Mouse (Mus musculus): Measurements from ENCODE around the gene E2f1.
A peak's percentile ranks its signal among the peaks of the same experiment; 100 is the strongest.

The E2f1 gene

DNA sequence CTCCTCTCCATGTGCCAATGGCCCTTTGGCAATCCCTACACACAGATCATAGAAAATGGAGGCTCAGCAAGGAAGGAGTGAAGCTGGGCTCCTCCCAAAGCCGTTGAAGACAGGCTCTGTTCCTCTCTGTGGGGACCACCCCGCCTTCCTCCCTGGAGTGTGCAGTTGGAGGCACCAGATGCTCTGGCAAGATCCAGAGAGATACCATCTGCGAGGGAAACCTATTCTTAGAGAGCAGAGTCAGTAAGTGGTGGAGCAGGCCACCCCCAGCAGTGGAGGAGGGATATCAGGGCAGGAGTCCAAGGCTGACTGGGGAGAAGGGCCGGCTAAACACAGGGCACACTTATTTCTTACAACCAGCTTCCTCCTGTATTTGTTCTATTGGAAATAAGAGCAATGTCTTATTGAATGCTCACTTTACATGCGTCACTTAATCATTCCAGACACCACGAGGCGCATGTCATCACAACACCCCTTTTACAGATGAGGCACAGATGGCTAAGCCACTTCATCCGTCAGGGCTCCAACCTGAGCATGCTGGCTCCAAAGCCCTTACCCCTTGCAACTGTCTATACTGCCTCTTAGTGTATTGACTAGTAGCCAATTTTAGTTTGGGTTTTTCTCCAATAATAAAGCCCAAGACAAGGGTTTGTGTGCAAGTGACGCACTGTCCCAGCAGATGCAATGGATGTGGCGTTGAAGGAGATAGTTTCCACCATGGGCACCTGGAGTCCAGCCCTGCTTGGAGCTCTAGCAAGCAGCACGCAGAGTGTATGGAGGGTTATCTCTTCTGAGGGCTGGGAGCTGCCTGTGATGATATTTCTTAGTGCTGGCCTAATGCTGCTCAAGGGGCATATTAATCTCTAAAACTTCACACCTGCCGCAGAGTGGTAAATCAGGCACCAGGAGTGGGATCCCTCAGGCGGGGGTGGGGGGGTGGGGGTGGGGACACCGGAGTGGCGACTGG, 14.5 kb upstream of the E2f1 start:
- DNase-seq (ENCODE audit: low spot score in 2 of 2): peak; percentile 91 to 96

DNA sequence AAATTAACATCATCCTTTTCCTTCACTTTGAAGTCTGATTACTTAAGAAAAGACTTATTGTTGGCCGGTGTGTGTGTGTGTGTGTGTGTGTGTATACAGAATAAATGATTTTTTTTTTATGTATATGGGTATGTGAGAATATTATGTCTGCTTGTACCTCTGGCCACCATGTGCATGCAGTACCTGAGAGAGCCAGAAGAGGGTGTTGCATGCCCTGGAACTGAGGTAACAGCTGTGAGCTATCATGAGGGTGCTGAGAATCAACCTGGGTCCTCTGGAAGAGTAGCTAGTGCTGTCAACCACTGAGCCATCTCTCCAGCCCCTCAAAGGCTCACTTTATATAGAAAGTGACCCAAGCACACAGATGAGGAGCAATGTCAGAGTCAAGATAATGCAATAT, 11.7 kb upstream of the E2f1 start:
- DNase-seq (ENCODE audit: low spot score in 2 of 2): no peak

DNA sequence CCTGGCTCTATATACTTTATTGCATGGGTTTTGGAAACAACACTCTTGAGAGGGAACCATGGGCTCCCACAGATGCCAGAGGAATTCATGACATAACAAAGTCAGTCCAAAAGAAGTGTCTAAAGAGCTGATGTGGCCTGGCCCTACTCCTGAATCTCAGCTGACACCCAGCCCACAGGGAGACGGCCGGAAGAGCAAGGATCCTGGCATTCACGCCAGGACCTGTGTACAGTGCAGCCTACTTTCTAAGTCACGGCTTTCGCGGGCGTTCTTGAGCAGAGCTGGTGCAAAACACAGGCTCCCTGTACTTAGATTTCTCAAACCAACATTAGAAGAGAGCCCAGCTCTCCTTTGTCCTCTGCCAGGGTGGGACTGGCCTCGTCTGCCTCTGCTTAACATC, 10.9 kb upstream of the E2f1 start:
- DNase-seq (ENCODE audit: low spot score in 2 of 2): no peak

DNA sequence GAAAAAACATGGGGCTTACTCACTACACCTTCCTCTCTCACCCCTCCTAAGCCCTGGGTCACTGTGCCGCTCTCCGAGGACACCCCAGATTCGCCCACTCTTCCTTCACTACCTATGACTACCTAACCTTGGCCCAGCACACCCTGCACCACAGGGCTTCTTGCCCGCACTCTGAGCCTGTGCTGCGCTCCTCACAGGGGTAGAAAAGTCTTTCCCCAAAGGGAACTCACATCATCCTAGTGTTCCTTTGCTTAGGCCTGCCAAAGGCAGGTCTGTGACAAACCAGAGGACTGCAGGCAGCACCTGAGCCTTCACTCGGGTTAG, 8.0 kb upstream of the E2f1 start:
- no peak for DNase-seq (ENCODE audit: low spot score in 2 of 2)

DNA sequence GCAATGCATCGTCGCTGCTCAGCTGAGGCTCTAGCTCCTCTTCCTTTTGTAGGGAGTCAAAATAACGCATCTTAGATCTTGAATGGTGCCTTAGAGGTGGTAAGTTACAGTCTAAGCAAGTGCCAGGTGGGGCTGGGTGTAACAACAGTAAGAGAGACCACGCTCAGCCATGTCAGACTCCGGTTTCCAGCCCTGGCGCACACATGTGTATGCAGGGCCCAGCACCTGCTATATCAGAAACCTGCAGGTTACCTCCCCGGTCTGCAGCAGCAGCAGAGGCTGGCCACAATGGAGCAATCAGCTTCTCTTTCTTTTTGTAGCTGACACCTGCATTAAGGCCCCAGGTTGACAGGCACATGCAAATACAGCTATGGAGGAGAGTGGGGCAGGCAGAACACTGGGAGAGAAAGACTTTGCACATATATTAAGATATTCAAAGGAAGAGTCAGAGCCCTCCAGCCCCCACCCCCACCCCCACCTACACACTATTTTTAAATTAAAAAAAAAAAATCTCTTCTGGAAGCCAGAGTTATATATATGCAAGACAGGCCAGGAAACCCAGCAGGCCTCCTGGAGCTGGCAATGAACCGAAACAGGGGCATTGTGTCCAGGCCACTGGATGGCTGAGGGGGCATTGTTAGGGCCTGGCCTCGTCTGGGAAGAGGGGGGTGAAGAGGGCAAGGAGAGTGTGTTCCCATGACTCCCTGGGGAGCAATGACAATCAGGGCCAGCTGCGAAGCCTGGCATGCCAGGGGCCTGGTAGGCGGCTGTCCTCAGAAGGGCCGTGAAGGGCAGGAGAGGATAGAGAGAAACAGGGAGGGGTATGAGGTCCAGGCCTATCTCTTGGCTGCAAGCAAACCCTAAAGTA, 7.4 kb upstream of the E2f1 start:
- DNase-seq (ENCODE audit: low spot score in 2 of 2): no peak

DNA sequence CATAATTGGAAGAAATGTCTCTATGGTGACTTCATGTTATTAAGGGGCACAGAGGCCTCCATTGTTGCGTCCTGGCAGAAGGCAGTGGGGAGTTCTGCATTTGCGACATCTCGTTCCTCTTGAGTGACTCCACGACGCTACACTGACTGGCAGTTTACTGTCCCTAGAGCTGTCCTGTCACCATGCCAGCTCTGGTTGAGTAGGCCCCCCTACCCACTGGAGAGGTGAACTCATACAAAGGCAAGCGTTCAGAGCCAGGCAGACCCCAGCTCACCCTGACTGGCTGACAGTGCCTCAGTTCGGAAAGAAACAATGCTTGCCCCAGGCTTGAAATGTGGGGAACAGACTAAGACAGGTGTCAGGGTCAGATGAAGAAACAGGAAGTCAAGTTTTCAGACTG, 4.6 kb upstream of the E2f1 start:
- DNase-seq (ENCODE audit: low spot score in 2 of 2): no peak

DNA sequence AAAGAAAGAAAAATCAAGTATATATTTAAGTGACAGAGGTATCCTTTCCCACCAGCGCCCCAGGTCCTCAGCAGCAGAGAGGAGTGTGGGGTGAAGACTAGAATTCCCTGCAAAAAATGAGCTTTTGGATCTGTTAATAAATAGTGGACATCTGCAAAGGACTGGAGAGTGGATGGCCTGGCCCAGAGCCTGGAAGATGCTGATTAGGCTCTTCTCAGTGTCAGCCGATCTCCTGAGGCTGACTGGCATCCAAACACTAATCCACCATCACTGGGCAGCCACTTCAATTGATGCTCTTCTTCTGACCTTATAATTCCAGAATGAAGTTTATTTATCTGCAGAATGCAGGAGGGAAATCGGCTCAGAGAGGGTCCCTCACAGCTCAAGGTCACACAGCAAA, 3.3 kb upstream of the E2f1 start:
- DNase-seq (ENCODE audit: low spot score in 2 of 2): no peak

DNA sequence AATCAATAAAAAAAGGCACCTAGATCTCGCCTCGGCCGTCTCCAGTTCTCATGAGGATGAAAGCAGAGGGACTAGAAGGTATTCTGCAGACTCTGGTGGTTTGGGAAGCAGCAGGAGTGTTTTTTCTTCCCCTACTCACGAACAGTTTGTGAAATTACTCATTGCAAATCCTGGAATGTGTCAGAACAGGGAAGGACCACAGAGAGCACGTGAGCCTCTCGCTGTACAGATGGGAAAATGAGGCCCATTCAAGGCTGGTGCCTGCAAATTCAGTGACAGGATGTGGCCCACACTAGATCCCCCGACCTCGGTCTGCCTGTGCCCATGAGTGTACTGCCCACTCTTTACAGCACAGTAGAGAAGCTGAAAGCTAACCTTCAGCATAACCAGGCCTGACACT, 2.3 kb upstream of the E2f1 start:
- no peak for DNase-seq (ENCODE audit: low spot score in 2 of 2)

DNA sequence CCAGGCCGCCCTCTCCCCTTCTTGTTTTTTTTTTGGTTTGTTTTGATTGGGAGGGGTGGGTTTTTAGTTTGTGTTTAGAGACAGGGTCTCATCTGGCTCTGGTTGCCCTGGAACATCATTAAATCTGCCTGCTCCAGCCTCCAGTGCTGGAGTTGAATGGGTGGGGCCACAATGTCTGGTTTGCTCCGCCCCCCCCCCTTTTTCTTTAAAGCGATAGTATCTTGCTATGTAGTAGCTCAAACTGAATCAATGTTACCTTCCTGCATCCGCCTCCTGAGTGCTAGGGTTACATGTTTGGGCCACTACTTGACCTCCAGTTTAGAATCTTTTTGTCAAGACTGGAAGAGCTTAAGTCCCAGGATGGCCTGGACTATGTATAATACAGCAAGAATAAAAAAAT, 1.6 kb upstream of the E2f1 start:
- no peak for DNase-seq (ENCODE audit: low spot score in 2 of 2)

DNA sequence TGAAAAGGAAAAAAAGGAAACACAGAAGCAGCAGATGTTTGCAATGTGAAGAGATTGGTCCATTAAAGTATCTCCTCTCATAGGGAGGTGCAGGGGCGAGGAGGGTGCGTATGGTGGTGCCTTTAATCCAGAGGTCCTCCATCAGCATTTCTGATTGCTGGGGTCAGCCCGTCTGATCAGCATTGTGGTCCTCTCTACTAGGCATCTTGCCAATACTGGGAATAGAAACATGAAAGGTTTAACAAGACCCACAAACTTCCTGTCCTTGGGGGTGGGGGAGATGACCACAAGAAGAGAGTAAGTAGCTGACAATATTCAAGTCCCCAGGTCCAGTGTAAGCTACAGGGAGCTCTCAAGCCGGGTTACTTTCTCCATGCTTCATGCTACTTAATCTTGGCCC, 974 bp upstream of the E2f1 start:
- DNase-seq (ENCODE audit: low spot score in 2 of 2): no peak

DNA sequence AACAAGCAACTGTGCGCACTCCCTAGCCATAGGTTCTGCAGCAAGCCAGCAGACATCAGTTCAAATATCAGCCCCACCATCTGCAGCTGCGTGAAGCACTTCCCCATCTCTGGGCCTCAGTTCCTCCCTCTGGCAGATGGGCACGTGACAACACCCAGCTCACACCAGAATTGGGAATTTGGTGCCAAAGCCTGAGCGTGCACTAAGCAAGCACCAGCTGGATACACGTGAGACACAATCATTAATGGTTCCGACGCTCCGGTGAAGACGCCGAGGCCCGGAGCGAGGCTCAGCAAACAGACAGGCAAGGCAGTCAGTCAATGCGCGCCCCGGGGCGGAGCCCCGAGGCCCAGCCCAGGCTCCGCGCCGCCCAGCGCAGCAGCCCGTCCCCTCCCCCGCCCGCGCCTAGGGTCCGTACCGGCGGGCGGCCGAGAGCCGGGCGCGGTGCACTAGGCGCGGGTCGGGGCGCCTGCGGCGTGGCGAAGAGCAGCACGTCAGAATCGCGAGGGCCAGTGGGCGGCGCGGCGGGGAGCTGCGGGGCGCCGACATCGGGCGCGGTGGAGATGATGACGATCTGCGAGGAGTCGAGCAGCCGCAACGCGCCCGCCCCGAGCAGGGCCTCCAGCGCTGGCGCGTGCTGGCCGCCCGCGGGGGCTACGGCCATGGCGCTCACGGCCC, 482 bp downstream of the E2f1 start:
- DNase-seq (ENCODE audit: low spot score in 2 of 2): peak; percentile 66

DNA sequence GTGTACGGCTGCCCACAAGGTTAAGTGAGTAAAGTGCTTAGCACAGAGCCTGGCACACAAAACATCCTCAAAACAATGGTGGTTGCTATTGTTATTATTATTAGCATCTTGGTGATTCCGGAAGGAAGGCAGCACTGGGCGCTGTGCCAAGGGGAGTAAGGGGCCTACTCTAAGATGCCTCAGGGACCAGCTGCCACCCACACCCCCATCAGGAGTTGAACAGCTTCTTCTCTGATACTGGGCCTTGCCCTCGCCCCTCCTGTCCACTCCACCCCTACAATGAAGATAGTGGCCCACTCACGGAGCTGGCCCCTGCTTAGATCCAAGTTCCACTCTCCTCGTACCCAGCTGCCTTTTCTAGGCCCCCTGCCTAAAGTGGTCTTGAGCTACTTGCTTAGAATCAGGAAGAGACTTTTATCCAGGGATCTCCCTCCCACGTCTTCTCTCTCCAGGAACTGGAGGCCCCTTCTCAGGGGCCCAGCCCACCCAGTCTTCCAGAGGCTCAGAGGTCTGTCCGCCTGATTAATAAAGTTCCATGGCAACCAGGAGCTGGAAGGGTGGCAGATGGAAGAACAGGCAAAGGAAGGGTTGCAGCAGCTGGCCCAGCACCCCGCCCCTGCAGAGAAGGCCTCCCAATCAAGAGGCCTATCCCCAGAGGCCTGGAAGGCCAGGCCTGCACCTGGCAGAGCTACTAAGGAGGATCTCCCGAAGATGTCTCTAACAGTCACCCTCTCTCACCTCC, 1.2 kb downstream of the E2f1 start:
- DNase-seq (ENCODE audit: low spot score in 2 of 2): no peak

DNA sequence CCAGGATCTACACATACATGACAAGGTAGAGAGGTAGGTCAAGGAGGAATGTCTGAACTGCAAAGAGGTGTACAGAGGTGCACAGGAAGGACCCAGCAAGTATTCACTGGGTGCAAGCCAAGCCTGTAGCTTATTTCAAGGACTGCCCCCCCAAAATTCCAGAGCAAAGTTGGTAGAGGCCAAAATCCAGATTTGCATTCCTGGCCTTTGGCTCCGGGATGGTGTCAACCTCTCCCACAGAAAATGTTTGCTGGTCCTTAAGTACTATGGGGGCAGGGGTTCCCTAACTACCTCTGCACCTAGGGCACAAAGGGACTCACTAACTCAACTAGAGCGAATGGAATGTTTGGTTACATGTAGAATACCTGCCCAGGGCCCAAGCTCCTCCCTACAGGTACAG, 1.9 kb downstream of the E2f1 start:
- no peak for DNase-seq (ENCODE audit: low spot score in 2 of 2)

DNA sequence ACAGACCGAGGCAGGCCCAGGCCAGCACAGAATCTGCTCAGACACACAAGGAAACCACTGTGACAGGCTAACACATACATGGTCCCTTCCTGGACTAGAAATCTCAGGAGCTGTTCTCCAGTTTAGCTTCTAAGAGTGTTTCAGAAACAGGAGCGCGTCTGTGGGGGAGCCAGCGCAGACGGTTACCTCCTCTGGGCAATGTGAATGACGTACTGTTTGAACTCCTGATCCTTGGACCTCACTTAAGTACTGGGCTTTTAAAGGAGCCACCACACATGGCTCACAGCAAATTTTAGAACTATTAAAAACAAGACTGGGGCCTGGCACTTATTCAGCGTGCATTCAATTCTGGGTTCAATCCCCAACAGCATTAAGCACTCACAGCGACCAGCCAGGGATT, 3.1 kb downstream of the E2f1 start:
- no peak for DNase-seq (ENCODE audit: low spot score in 2 of 2)

DNA sequence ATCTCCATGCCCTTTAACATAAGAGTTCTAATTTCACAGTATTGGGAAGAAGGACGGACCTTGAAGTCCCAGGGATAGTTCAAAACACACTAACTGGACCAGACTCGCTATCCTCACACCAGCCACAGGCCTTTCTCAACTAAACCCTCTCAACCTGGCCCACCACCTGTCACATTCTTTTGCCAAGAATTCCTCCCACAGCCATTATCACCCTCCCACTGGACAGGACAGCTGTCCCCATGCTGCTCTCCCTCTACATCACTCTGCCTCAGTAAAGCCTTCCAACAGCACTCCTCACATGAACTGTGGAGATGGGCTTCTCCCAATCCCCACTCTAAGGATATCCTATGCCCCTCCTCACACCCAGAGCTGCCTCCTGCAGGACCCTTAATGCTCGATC, 4.1 kb downstream of the E2f1 start:
- DNase-seq (ENCODE audit: low spot score in 2 of 2): peak in 1 of 2 experiments; percentile 56

DNA sequence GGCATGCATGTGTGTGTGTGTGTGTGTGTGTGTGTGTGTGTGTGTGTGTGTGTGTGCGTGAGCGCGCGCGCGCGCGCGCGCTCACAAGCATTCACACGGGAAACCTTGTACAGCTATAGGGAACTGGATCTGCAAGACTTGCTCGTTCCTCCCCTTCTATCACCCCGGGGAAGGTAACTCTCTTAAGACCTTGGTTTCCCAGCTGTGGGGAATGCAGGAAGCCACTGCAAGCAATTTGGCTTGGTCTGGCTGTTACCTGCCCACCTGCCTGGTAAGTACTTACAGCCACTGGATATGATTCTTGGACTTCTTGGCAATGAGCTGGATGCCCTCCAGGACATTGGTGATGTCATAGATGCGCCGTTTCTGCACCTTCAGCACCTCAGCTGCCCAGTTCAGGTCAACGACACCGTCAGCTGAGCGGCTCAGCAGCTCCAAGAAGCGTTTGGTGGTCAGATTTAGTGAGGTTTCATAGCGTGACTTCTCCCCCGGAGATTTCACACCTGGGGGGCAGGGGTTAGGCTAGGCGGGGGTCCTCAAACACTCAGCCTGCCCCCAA, 6.0 kb downstream of the E2f1 start:
- no peak for DNase-seq (ENCODE audit: low spot score in 2 of 2)

DNA sequence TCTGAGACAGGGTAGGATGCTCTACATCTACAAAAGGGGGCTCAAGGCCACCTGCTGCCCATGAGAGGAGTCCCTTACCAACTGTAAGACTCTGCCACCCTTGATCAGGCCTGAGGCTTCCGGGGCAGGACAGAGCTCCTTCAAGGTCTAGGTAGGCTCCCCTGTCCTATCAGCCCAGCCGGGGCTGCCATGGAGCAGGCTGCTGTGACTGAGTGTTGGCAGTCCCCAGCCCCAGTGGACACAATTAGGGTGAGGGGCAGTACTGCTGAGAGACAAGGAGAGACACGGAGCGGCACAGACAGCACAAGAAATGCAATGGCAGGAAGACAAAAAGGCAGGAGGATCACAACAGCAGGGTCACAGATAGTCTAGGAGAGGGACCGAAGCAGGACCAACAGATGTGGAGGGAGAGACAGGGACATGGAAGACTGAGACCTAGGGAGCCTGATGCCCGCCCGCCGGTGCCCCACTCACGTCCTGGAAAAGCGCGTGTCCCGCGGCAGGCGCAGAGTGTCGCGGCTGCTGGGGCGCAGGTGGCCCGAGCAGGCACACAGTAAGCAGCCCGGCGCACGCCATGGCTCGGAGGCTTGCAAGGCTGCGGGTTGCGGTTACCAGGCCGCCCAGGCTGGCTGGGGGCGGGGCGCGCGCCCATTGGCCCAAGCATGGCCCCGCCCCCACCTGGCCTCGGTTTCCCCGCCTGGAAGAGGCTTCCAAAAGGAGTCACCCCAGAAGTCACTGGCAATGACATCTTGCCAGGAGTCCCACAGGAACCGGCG, 11.2 kb downstream of the E2f1 start, which contains the start of gene Necab3:
TSS of gene Necab3 (minus strand) at position 627 of the 776 bp plus-strand sequence.
- peak; percentile 72 to 73 for DNase-seq (ENCODE audit: low spot score in 2 of 2)

DNA sequence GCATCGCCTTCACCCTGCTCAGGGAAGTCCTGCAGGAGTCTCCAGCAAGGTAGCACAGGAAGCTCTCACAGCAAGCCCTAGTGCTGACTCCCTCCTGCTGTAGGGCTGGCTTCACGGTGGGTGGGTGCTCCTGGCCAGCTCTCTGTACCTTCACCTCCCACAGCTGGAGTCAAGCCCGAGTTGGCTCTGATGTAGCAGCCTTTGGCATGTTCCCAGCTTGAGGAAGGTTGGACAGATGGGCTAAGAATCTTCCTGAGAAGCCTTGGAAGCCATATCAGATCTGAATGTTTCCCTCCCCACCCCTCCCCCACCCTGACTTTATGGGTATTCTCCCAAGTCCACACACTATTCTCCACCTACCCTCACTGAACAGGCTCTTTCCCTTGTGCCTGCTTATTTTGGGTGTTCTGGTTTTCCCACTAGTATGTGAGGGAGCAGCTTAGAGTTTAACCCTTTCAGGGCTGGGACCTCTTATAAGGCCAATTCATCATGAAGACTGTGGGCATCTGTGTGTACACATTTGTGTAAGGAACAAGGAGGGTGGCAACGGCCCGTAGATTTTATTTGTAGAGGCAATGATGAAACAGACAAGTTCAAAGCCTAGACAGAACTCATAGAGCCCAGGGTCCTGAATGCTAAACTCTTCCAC, 12.4 kb downstream of the E2f1 start:
- DNase-seq (ENCODE audit: low spot score in 2 of 2): peak; percentile 60 to 61

DNA sequence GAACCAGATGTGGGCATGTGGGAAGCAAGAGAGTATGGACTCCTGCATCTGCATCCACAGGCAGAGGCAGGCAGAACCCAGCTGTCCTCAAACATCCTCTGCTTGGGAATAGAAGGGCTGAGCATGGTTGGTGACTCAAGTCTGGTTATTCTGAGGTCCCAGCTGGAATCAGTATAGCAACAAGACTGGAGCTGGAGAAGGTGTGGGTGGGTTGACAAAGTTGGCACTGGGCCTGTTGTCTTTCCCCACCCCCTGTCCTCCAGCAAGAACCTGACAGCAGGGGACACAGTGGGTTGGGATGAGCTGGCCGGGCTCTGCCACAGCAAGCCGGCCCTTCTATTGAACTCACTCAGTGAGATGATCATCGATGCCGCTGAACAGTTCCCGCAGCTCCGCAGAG, 14.5 kb downstream of the E2f1 start:
- DNase-seq (ENCODE audit: low spot score in 2 of 2): peak; percentile 74 to 81

DNA sequence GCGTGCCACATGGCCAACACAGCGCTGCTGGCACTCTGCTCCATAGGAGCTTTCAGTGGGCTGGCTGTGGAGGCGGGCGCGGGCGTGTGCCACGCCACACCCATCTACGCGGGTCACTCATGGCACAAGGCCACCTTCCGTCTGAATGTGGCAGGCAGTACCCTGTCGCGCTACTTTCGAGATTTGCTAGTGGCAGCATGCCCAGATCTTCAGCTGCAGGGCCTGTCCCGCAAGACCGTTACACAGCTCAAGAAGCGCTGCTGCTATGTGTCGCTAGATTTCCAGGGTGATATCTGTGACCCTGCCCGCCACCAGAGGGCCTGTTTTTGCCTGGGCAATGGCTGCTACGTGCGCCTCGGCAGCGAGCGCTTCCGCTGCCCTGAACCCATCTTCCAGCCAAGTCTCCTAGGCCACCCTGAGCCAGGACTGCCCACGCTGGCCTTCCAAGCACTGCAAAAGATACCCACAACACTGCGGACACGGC, 17.2 kb downstream of the E2f1 start:
- peak; percentile 66 to 72 for DNase-seq (ENCODE audit: low spot score in 2 of 2)

Measured in frontal cortex, postnatal 36 days (tissue).